Mouse (Mus musculus): ENCODE measurements at regions not wholly inside any gene's neighbourhood (a gene's known extent, or its start where the extent isn't known, plus 50 kb on each side); places are given as distances from the start of the nearest gene placed in this dataset.

GRCm38 (mm10) chr1:143071781-143072382, 568.6 kb upstream of the B3galt2 start:
- no peak for DNase-seq (ENCODE audit: low spot score in 2 of 2)

DNA sequence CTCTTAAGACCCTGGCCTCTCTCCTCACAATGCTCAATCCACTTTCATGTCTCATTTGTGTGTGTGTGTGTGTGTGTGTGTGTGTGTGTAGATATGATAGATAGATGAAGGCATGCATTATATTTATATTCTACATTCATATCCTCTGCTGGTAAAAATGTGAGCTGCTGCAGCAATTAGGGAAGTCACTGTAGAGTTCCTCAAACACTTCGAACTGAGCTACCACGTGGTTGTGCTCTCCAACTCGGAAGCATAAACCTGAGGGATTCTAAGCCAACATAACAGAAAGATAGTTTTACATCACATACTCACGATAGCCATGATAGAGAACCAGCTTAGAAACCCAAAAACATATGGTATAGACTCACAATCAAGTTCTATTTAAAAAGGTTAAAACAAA, 565.5 kb upstream of the B3galt2 start:
- DNase-seq (ENCODE audit: low spot score in 2 of 2): no peak

- no peak for DNase-seq (ENCODE audit: low spot score in 2 of 2)
These were observed 560.0 kb upstream of the B3galt2 start for GRCm38 (mm10) chr1:143080441-143080840.

GRCm38 (mm10) chr1:143096904-143097303, 543.6 kb upstream of the B3galt2 start:
- no peak for DNase-seq (ENCODE audit: low spot score in 2 of 2)

DNA sequence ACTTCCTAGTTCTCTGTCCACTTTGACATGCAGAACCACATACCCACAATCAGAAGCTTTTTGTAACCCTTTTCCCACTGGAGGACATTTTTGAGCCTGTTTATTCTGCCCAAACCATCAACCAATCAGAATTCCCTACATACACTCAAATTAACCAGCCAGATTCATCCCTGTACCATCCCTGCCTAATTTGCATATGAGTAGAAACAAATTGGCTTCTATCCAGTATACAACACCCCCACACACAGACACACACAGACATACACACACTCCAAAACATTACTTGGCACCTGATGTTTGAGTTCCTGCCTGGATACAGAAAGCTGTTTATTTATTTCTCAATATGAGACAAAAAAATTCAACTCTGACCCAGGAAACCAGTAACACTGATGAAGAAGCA, 542.2 kb upstream of the B3galt2 start:
- DNase-seq (ENCODE audit: low spot score in 2 of 2): no peak

GRCm38 (mm10) chr1:143122185-143122584, 518.3 kb upstream of the B3galt2 start:
- DNase-seq (ENCODE audit: low spot score in 2 of 2): no peak

GRCm38 (mm10) chr1:143130257-143130656, 510.2 kb upstream of the B3galt2 start:
- no peak for DNase-seq (ENCODE audit: low spot score in 2 of 2)

DNA sequence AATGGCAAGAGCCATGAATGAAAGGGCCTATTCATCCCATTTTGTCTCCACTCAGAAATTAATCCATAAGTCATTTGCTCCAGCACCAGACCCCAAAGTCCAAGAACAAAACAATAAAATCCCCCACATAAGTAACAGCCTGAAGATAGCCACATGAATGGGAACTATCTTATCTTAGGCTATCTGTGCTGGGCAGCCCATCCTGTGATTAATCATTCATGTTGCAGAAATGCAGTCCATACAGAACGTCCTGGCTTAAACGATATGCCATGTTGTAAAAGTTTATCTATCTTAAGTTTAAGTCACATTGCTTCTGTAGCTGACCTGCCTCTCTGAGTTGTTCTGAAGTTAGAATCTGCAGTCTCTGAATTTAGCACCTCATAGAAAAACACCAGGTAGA, 507.7 kb upstream of the B3galt2 start:
- no peak for DNase-seq (ENCODE audit: low spot score in 2 of 2)

GRCm38 (mm10) chr1:143145111-143145984, 495.1 kb upstream of the B3galt2 start:
- no peak for DNase-seq (ENCODE audit: low spot score in 2 of 2)

GRCm38 (mm10) chr1:143171286-143171685, 469.2 kb upstream of the B3galt2 start:
- no peak for DNase-seq (ENCODE audit: low spot score in 2 of 2)

- no peak for DNase-seq (ENCODE audit: low spot score in 2 of 2)
These were observed 466.6 kb upstream of the B3galt2 start for GRCm38 (mm10) chr1:143173836-143174235.

DNA sequence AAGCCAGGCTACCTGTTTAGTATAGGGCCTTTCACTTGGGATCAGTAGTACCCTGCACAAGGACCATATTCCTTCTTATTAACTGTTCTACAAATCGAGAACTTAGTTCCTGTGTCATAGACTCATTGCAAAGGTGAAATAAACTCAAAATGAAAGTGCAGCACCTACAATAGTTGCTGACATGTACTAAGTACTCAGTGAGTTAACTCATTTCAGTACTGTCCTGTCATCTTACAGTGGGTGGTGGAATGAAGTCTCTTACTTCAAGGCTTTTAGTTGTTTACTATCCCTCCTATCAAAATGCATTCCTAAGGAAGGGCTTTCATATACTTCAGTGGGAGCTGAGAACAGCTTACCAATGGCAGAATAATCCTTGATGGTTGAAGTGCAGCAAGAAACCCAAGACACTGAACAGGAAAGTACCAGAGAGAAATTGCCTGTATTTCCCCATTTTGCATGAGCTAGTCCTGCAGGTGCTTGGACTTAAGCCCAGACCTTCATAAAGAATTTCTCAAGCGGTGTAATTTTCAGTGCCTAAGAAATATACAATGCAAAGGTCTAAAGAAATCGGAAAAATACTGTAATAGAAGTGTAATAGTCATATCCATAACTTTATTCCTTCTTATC, 448.2 kb upstream of the B3galt2 start:
- no peak for DNase-seq (ENCODE audit: low spot score in 2 of 2)

- DNase-seq (ENCODE audit: low spot score in 2 of 2): no peak
These were observed 440.1 kb upstream of the B3galt2 start for GRCm38 (mm10) chr1:143200213-143200889.

- DNase-seq (ENCODE audit: low spot score in 2 of 2): no peak
These were observed 439.5 kb upstream of the B3galt2 start for GRCm38 (mm10) chr1:143200971-143201370.

DNA sequence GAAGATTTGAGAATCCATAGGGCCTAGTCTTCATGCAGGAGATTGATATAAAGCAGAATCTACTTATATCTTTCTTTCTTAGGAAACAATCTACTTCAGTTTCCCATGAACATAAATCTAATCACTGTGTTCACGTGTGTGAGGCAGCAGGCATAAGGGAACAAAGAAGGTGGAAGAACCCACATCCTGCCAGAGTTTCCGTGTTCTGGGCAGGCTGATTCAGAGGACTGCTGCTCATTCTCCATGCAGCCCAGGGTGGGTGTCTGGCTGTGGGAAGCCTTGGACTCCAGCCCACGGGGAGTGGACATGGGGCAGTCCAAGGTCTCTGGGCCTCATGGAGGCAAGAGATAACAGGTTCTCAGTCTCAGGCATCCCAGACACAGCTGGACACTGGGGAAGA, 438.3 kb upstream of the B3galt2 start:
- DNase-seq (ENCODE audit: low spot score in 2 of 2): no peak

- DNase-seq (ENCODE audit: low spot score in 2 of 2): no peak
These were observed 436.4 kb upstream of the B3galt2 start for GRCm38 (mm10) chr1:143204070-143204469.

GRCm38 (mm10) chr1:143206995-143207394, 433.5 kb upstream of the B3galt2 start:
- no peak for DNase-seq (ENCODE audit: low spot score in 2 of 2)

DNA sequence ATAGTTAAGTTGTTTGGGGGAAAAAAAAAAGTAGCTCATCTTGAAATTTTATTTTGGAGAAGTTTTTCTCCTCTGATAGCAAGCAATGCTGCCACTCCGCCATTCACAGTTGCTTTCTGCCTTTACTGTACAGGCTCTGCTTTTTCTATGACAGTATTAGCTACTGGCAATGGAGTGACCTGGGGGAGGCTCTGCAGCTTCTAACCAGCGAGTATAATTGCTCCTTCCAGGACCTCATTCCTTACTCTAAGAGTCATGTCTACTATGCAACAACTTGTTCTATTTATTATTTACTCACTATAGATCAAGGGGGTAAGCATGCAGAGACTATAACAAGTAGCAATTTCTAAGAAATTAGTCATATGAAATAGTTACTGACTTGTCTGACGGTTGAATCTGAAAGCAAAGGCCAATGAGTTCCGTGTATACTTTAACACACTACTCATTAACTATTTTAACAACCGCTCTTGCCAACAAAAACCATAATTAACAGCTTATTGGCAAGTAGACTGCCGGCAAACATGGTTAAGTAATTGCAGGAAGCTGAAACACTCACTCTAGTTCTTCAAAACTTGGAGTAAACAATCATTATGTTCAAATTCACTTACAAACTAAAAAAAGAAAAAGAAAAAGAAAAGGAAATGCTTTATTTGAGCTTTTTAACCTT, 432.9 kb upstream of the B3galt2 start:
- no peak for DNase-seq (ENCODE audit: low spot score in 2 of 2)

DNA sequence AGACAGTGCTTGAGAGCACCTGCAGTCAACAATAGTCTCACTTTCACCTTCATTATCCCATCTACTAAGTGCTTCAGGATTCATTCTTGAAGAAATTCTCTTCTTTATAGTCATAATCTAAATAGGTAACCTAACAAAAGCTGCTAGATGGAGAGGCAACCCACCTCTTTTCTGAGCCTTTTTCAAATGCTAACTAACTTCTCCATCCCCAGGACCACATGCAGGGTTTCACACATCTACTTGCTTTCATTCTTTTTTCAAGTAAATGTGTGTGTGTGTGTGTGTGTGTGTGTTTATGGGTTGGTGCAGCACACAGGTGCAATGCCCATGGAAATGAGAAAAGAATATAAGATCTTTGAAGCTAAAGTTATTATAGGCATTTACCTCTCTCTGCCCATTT, 423.1 kb upstream of the B3galt2 start:
- no peak for DNase-seq (ENCODE audit: low spot score in 2 of 2)

DNA sequence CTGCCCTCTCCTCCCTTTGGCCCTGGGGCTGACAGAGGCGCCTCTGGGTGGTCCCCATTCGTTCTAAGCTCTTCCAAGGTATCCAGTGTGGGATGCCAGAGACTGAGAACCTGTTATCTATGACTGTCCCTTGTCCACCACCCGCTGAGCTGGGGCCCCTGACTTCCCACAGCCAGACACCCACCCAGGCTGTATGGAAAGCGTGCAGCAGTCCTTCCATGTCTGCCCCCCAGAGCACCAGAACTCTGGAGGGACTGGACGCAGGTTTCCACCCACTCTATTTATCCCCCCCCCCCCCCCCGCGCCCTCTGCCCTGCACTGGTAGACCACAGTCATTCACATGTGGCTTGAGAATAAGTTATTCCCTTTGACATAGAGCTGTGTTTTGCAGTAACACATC, 408.5 kb upstream of the B3galt2 start:
- no peak for DNase-seq (ENCODE audit: low spot score in 2 of 2)
